Mouse (Mus musculus) small intestine, adult 2 months (tissue): Measurements from ENCODE around the gene Yeats2.

Source experiments
- CTCF ChIP-seq: fragments of 200-500 bp; IDR thresholded peaks from 2 replicates; pipeline ENCODE4 v1.5.1; 2012; ENCODE audit warnings: low read depth, mild to moderate bottlenecking, control low read depth, inconsistent platforms, low read length, moderate library complexity, mixed read lengths; ENCODE audit not compliant: insufficient replicate concordance, insufficient read length; ENCODE audit errors: extremely low read depth
- POLR2A ChIP-seq: fragments of 200-500 bp; IDR thresholded peaks from 2 replicates; pipeline ENCODE4 v1.6.1; 2012; ENCODE audit warnings: low read depth, mild to moderate bottlenecking, control low read depth, inconsistent platforms, low read length, moderate library complexity

GRCm38 (mm10) chr16:20151991-20152390, 11.1 kb downstream of the Yeats2 start:
- TF ChIP-seq CTCF, result no peak
- TF ChIP-seq POLR2A, result no peak
